Mouse (Mus musculus) frontal cortex, postnatal 14 days (tissue): ENCODE results near the gene Gm20671.
"Not testable (repeated sequence)": the region's sequence is repeated elsewhere in the genome, so short reads cannot be mapped to it uniquely, and the experiment has no call there.

Source experiments
- DNase-seq, 2 experiments: peaks; one replicate each; pipeline ENCODE4 v3.0.0; 2022; ENCODE audit warnings: low spot score in 2 of 2

Gene Gm20671

GRCm38 (mm10) chr5:32785313-32785915 lies 41.5 kb downstream of the Gm20671 start, which contains the start of gene Pisd:
Pisd (minus strand) TSS chr5:32785646.
- peak; percentile 92 to 95 for DNase-seq

GRCm38 (mm10) chr5:32784726-32785125 lies 42.2 kb downstream of the Gm20671 start:
- DNase-seq: no peak

- no peak for DNase-seq
These were observed 45.3 kb downstream of the Gm20671 start for GRCm38 (mm10) chr5:32781596-32781995.

GRCm38 (mm10) chr5:32778168-32778567 lies 48.7 kb downstream of the Gm20671 start:
- DNase-seq: no peak

- no peak for DNase-seq
These were observed 54.5 kb downstream of the Gm20671 start for GRCm38 (mm10) chr5:32772361-32772760.

GRCm38 (mm10) chr5:32767636-32768373 lies 59.1 kb downstream of the Gm20671 start:
- no peak for DNase-seq

GRCm38 (mm10) chr5:32767004-32767403 lies 59.9 kb downstream of the Gm20671 start:
- no peak for DNase-seq

GRCm38 (mm10) chr5:32761566-32762140 lies 65.3 kb downstream of the Gm20671 start:
- DNase-seq: no peak

GRCm38 (mm10) chr5:32760787-32761186 lies 66.1 kb downstream of the Gm20671 start:
- no peak for DNase-seq

GRCm38 (mm10) chr5:32760352-32760751 lies 66.6 kb downstream of the Gm20671 start:
- not testable (repeated sequence) for DNase-seq

GRCm38 (mm10) chr5:32759662-32760061 lies 67.2 kb downstream of the Gm20671 start:
- DNase-seq: no peak

GRCm38 (mm10) chr5:32756141-32756540 lies 70.8 kb downstream of the Gm20671 start:
- no peak for DNase-seq

- no peak for DNase-seq
These were observed 75.2 kb downstream of the Gm20671 start for GRCm38 (mm10) chr5:32751736-32752135.

- no peak for DNase-seq
These were observed 78.0 kb downstream of the Gm20671 start for GRCm38 (mm10) chr5:32748936-32749335.

GRCm38 (mm10) chr5:32747650-32748375 lies 79.1 kb downstream of the Gm20671 start:
- DNase-seq: peak; percentile 46 to 51

GRCm38 (mm10) chr5:32745705-32746655 lies 80.9 kb downstream of the Gm20671 start:
- DNase-seq: peak; percentile 48 to 66

GRCm38 (mm10) chr5:32742149-32742548 lies 84.8 kb downstream of the Gm20671 start:
- peak; percentile 73 to 80 for DNase-seq

GRCm38 (mm10) chr5:32741377-32741776 lies 85.5 kb downstream of the Gm20671 start:
- peak; percentile 46 to 66 for DNase-seq

GRCm38 (mm10) chr5:32740850-32741249 lies 86.1 kb downstream of the Gm20671 start:
- DNase-seq: not testable (repeated sequence)

- no peak for DNase-seq
These were observed 86.8 kb downstream of the Gm20671 start for GRCm38 (mm10) chr5:32740138-32740537.

- not testable (repeated sequence) for DNase-seq
These were observed 90.1 kb downstream of the Gm20671 start for GRCm38 (mm10) chr5:32736770-32737169.
